Mouse (Mus musculus) brain, embryonic 18.5 days (tissue): ENCODE data around the gene Hoxb9.

Source experiments
- DNase-seq: peaks from one replicate; pipeline ENCODE4 v3.0.0-alpha.2; 2012; ENCODE audit warnings: low read depth, low spot score

The Hoxb9 gene

GRCm38 (mm10) chr11:96270996-96271540 is at the start of gene Hoxb9:
TSS of gene Hoxb9 (plus strand) at chr11:96271457.
- DNase-seq: no peak

GRCm38 (mm10) chr11:96223813-96224212 is 47.4 kb upstream of the Hoxb9 start:
- DNase-seq: no peak

- no peak for DNase-seq
Observed at GRCm38 (mm10) chr11:96227676-96228075, 43.6 kb upstream of the Hoxb9 start.

GRCm38 (mm10) chr11:96234906-96235305 is 36.4 kb upstream of the Hoxb9 start:
- no peak for DNase-seq

- no peak for DNase-seq
Observed at GRCm38 (mm10) chr11:96240211-96240610, 31.0 kb upstream of the Hoxb9 start.

GRCm38 (mm10) chr11:96250901-96251300 is 20.4 kb upstream of the Hoxb9 start:
- DNase-seq: no peak

GRCm38 (mm10) chr11:96251480-96252031 is 19.7 kb upstream of the Hoxb9 start:
- DNase-seq: no peak

- DNase-seq: no peak
Observed at GRCm38 (mm10) chr11:96252541-96253120, 18.6 kb upstream of the Hoxb9 start.

GRCm38 (mm10) chr11:96254221-96254620 is 17.0 kb upstream of the Hoxb9 start:
- DNase-seq: no peak

- DNase-seq: no peak
Observed at GRCm38 (mm10) chr11:96255111-96255995, 15.9 kb upstream of the Hoxb9 start.

- DNase-seq: no peak
Observed at GRCm38 (mm10) chr11:96255996-96256445, 15.2 kb upstream of the Hoxb9 start.

GRCm38 (mm10) chr11:96257141-96257540 is 14.1 kb upstream of the Hoxb9 start:
- DNase-seq: no peak

- no peak for DNase-seq
Observed at GRCm38 (mm10) chr11:96259038-96259437, 12.2 kb upstream of the Hoxb9 start.

GRCm38 (mm10) chr11:96259511-96259910 is 11.7 kb upstream of the Hoxb9 start:
- no peak for DNase-seq

GRCm38 (mm10) chr11:96260310-96260970 is 10.8 kb upstream of the Hoxb9 start:
- no peak for DNase-seq

GRCm38 (mm10) chr11:96261323-96261890 is 9.8 kb upstream of the Hoxb9 start:
- DNase-seq: no peak

GRCm38 (mm10) chr11:96262262-96262830 is 8.9 kb upstream of the Hoxb9 start:
- DNase-seq: no peak

- no peak for DNase-seq
Observed at GRCm38 (mm10) chr11:96263636-96264389, 7.4 kb upstream of the Hoxb9 start.

GRCm38 (mm10) chr11:96264390-96265020 is 6.8 kb upstream of the Hoxb9 start:
- DNase-seq: no peak

GRCm38 (mm10) chr11:96265954-96266353 is 5.3 kb upstream of the Hoxb9 start:
- no peak for DNase-seq
